Comparison of ENCODE assay signal across 27 mouse cellular contexts in genomic region chr8:115785769-115786168, GRCm38 (mm10).
DNase-seq lines count a peak whose midpoint lies in the region; ATAC-seq and TF ChIP-seq lines count a peak whose summit lies in the region.
"Had no signal": no experiment of that assay in that cellular context is flagged by ENCODE, and none has a peak within 500 bp of the region (broad histone marks: within the 10 kb centered on the region; RNA-seq: fewer than 3 reads in every experiment).

No protein-coding gene starts in this region.

- H3K36me3 ChIP-seq in limb, embryonic 12.5 days, result no peaks in the 10 kb centered on the region
- H3K36me3 ChIP-seq in limb, embryonic 10.5 days, result no peaks in the 10 kb centered on the region
- H3K36me3 ChIP-seq in intestine, postnatal 0 days (ENCODE audit: control insufficient read depth, insufficient read depth), result no peaks in the 10 kb centered on the region
- H3K36me3 ChIP-seq: embryonic facial prominence, embryonic 13.5 days; embryonic facial prominence, embryonic 15.5 days; forebrain, embryonic 10.5 days; forebrain, embryonic 12.5 days; G1E had no signal

- no peak overlapping the region for H3K4me2 ChIP-seq in limb, embryonic 12.5 days
- H3K4me2 ChIP-seq in intestine, postnatal 0 days (replicated peaks; ENCODE audit: low read depth), result no peak overlapping the region
- H3K4me2 ChIP-seq: embryonic facial prominence, embryonic 13.5 days; embryonic facial prominence, embryonic 15.5 days; forebrain, embryonic 12.5 days had no signal

- DNase-seq in heart, adult 11 months, result peak; percentile 60
- DNase-seq in heart, postnatal 36 days, result no peak
- no peak for DNase-seq in limb, embryonic 10.5 days (ENCODE audit: low spot score)
- no peak for DNase-seq in retina, embryonic 14.5 days (ENCODE audit: low spot score)
- no peak for DNase-seq in cerebellum, postnatal 25 days
- DNase-seq: adrenal gland, adult 8-10 months; adrenal gland, postnatal 25 days; B cell, adult 2 months; cerebellum, adult 11 months; cerebellum, adult 18-20 months; cerebellum, adult 9-10 months; cerebellum, postnatal 10 days; cerebellum, postnatal 36 days; embryo, embryonic 11 days had no signal

- no peaks in the 10 kb centered on the region for H3K27me3 ChIP-seq in limb, embryonic 12.5 days
- no peaks in the 10 kb centered on the region for H3K27me3 ChIP-seq in limb, embryonic 10.5 days (ENCODE audit: low read depth, poor library complexity, severe bottlenecking)
- no peaks in the 10 kb centered on the region for H3K27me3 ChIP-seq in intestine, postnatal 0 days (replicated peaks; ENCODE audit: control insufficient read depth, insufficient read depth, low read length)
- H3K27me3 ChIP-seq: embryonic facial prominence, embryonic 13.5 days; embryonic facial prominence, embryonic 15.5 days; forebrain, embryonic 12.5 days; Patski had no signal

- H3K9ac ChIP-seq in limb, embryonic 12.5 days (replicated peaks), result no peak overlapping the region
- H3K9ac ChIP-seq in intestine, postnatal 0 days (ENCODE audit: low read depth, low read length), result no peak overlapping the region
- H3K9ac ChIP-seq: embryonic facial prominence, embryonic 13.5 days; embryonic facial prominence, embryonic 15.5 days; forebrain, embryonic 12.5 days had no signal

- 0 out of 2 replicates have a peak overlapping the region, but pooled peaks have one; percentile 23 for H3K27ac ChIP-seq in limb, embryonic 12.5 days
- H3K27ac ChIP-seq in limb, embryonic 10.5 days, result no peak overlapping the region
- peak overlapping the region; percentile 79 for H3K27ac ChIP-seq in intestine, postnatal 0 days (ENCODE audit: low read depth, low read length)
- H3K27ac ChIP-seq: embryonic facial prominence, embryonic 13.5 days; embryonic facial prominence, embryonic 15.5 days; forebrain, embryonic 10.5 days; forebrain, embryonic 12.5 days had no signal

- H3K4me1 ChIP-seq in limb, embryonic 12.5 days (replicated peaks), result no peaks in the 10 kb centered on the region
- no peaks in the 10 kb centered on the region for H3K4me1 ChIP-seq in limb, embryonic 10.5 days
- H3K4me1 ChIP-seq in intestine, postnatal 0 days (replicated peaks; ENCODE audit: control insufficient read depth, insufficient read depth, low read length), result peaks cover 4% of the 10 kb centered on the region; the same call in 1 of the 2 replicates
- H3K4me1 ChIP-seq: embryonic facial prominence, embryonic 13.5 days; embryonic facial prominence, embryonic 15.5 days had no signal

- 86% methylated on average over 3 of the region's 3 CpGs for WGBS in limb, embryonic 12.5 days
- WGBS in limb, embryonic 10.5 days, result 96% methylated on average over 3 of the region's 3 CpGs
- 84% methylated on average over 3 of the region's 3 CpGs for WGBS in intestine, postnatal 0 days

- no peak for TF ChIP-seq CTCF in intestine, postnatal 0 days (IDR thresholded peaks at IDR 0.05; ENCODE audit: low read depth)

- no peak for ATAC-seq in limb, embryonic 12.5 days (ENCODE audit: insufficient number of reproducible peaks, insufficient read depth, low FRiP score, low TSS enrichment, low read depth)
- ATAC-seq in intestine, postnatal 0 days, result 0 out of 2 replicates have a peak, but pooled peaks have one; percentile 66
- ATAC-seq: activated CD4-positive, CD25-positive, alpha-beta regulatory T cell, adult 4 months; CD4-positive, CD25-positive, alpha-beta regulatory T cell, adult 4 months; forebrain, embryonic 14.5 days; forebrain, embryonic 16.5 days; Patski had no signal

- no peak overlapping the region for H3K4me3 ChIP-seq in limb, embryonic 12.5 days (replicated peaks)
- H3K4me3 ChIP-seq in limb, embryonic 10.5 days, result no peak overlapping the region
- H3K4me3 ChIP-seq in intestine, postnatal 0 days (ENCODE audit: low read depth, low read length), result no peak overlapping the region
- H3K4me3 ChIP-seq: embryonic facial prominence, embryonic 13.5 days; embryonic facial prominence, embryonic 15.5 days; erythroblast, embryonic 14.5 days; forebrain, embryonic 10.5 days; forebrain, embryonic 12.5 days had no signal

- intact Hi-C loops in heart, postnatal 36 days (cut with DNase I), result no loop called here

- H3K9me3 ChIP-seq in limb, embryonic 12.5 days, result no peaks in the 10 kb centered on the region
- no peaks in the 10 kb centered on the region for H3K9me3 ChIP-seq in limb, embryonic 10.5 days (replicated peaks)
- no peaks in the 10 kb centered on the region for H3K9me3 ChIP-seq in intestine, postnatal 0 days (ENCODE audit: control insufficient read depth)
- H3K9me3 ChIP-seq: embryonic facial prominence, embryonic 15.5 days; forebrain, embryonic 10.5 days had no signal
